Mouse (Mus musculus): ENCODE measurements at regions not wholly inside any gene's neighbourhood (a gene's known extent, or its start where the extent isn't known, plus 50 kb on each side); places are given as distances from the start of the nearest gene placed in this dataset.

- no peak for TF ChIP-seq POLR2A (IDR thresholded peaks at IDR 0.05; ENCODE audit: insufficient read depth, low read depth, low read length)
- no peak for TF ChIP-seq CTCF (IDR thresholded peaks at IDR 0.05)
Measured at GRCm38 (mm10) chr15:93787361-93787760, 191.7 kb upstream of the Prickle1 start.
